Mouse (Mus musculus): ENCODE data around the gene Ncor1. TPM values are rescaled to one million over a fixed set of nuclear protein-coding genes. Genes with fewer than 3 reads are reported as not detected.

The Ncor1 gene
- total RNA-seq, 1 experiment from 2014 or later: 551 TPM

- no peak for ATAC-seq (ENCODE audit: extremely low read depth, insufficient number of reproducible peaks, low FRiP score, poor library complexity, severe bottlenecking)
These were observed 176.7 kb downstream of the Ncor1 start for GRCm38 (mm10) chr11:62281601-62281997.

- ATAC-seq (ENCODE audit: extremely low read depth, insufficient number of reproducible peaks, low FRiP score, poor library complexity, severe bottlenecking): peak; percentile 86
These were observed 177.4 kb downstream of the Ncor1 start, which contains the start of the genes Zswim7 and Ttc19 for GRCm38 (mm10) chr11:62280675-62281600. Gene Zswim7 (minus strand): TSS chr11:62281375. Gene Ttc19 (plus strand): TSS chr11:62281473.

- ATAC-seq (ENCODE audit: extremely low read depth, insufficient number of reproducible peaks, low FRiP score, poor library complexity, severe bottlenecking): 0 out of 2 replicates have a peak, but pooled peaks have one; percentile 33
These were observed 180.3 kb downstream of the Ncor1 start for GRCm38 (mm10) chr11:62278027-62278426.

GRCm38 (mm10) chr11:62277086-62277485, 181.3 kb downstream of the Ncor1 start:
- no peak for ATAC-seq (ENCODE audit: extremely low read depth, insufficient number of reproducible peaks, low FRiP score, poor library complexity, severe bottlenecking)

GRCm38 (mm10) chr11:62270851-62271250, 187.5 kb downstream of the Ncor1 start:
- no peak for ATAC-seq (ENCODE audit: extremely low read depth, insufficient number of reproducible peaks, low FRiP score, poor library complexity, severe bottlenecking)

GRCm38 (mm10) chr11:62269097-62269496, 189.2 kb downstream of the Ncor1 start:
- ATAC-seq (ENCODE audit: extremely low read depth, insufficient number of reproducible peaks, low FRiP score, poor library complexity, severe bottlenecking): no peak

GRCm38 (mm10) chr11:62268381-62268780, 190.0 kb downstream of the Ncor1 start:
- no peak for ATAC-seq (ENCODE audit: extremely low read depth, insufficient number of reproducible peaks, low FRiP score, poor library complexity, severe bottlenecking)

- ATAC-seq (ENCODE audit: extremely low read depth, insufficient number of reproducible peaks, low FRiP score, poor library complexity, severe bottlenecking): no peak
These were observed 191.7 kb downstream of the Ncor1 start for GRCm38 (mm10) chr11:62266466-62267214.

Other genes starting within 250 kb of the Ncor1 start
- 0.74 and 0.81 TPM in 2 replicates for gene Adora2b, start 209.6 kb downstream of the Ncor1 start, total RNA-seq (2017)
- 4.2 and 4.4 TPM in 2 replicates for gene Zswim7, start 177.2 kb downstream of the Ncor1 start, total RNA-seq (2017)
- 18.8 and 19.8 TPM in 2 replicates for gene Ttc19, start 177.1 kb downstream of the Ncor1 start, total RNA-seq (2017)
- gene Pigl, start 81 bp downstream of the Ncor1 start, total RNA-seq (2017): 9.9 and 13.9 TPM in 2 replicates
- 1.7 and 9.0 TPM in 2 replicates for gene Cenpv, start 80.7 kb upstream of the Ncor1 start, total RNA-seq (2017)
- 1,420 and 1,558 TPM in 2 replicates for gene Ubb, start 92.6 kb upstream of the Ncor1 start, total RNA-seq (2017)
- gene Trpv2, start 115.9 kb upstream of the Ncor1 start, total RNA-seq (2017): 62.7 and 66.9 TPM in 2 replicates
- 3.2 and 3.4 TPM in 2 replicates for gene Lrrc75a, start 190.0 kb upstream of the Ncor1 start, total RNA-seq (2017)
- gene Mmgt2, start 190.1 kb upstream of the Ncor1 start, total RNA-seq (2017): 7.6 and 12.6 TPM in 2 replicates

Measured in neutrophil, adult 5-6 weeks (primary cell).